Comparison of ENCODE assay signal across 14 mouse cellular contexts in the genomic region with DNA sequence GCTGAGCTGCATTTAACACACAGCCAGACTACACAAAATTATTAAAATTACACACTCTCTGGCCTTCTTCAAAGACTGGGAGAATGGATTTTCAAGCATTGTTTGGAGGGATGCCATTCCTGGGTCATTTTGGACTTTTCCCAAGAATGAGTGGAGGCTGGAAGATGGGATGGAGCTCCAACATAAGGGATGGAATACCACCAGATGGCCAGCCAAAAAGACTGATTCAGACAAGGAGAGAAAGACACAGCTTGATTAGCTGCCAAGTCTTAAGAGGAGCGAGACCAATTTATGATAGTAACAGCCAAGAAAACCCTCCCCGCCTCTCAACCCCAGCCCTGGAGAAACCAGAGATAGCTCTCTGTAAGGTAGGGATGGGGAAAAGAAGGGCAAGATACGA.
DNase-seq lines count a peak whose midpoint lies in the region; ATAC-seq and TF ChIP-seq lines count a peak whose summit lies in the region.
"Had no signal": no experiment of that assay in that cellular context is flagged by ENCODE, and none has a peak within 500 bp of the region (broad histone marks: within the 10 kb centered on the region; RNA-seq: fewer than 3 reads in every experiment).

No protein-coding gene starts in this region.

- H3K36me3 ChIP-seq in hindbrain, embryonic 14.5 days (replicated peaks; ENCODE audit: control insufficient read depth, insufficient read depth), result no peaks in the 10 kb centered on the region
- no peaks in the 10 kb centered on the region for H3K36me3 ChIP-seq in hindbrain, embryonic 10.5 days
- H3K36me3 ChIP-seq: midbrain, embryonic 10.5 days had no signal

- H3K9ac ChIP-seq in hindbrain, embryonic 14.5 days, result no peak overlapping the region
- H3K9ac ChIP-seq: liver, embryonic 14.5 days had no signal

- H3K4me2 ChIP-seq in hindbrain, embryonic 14.5 days (replicated peaks), result no peak overlapping the region

- no peak for TF ChIP-seq POLR2A in lung, adult 2 months (IDR thresholded peaks at IDR 0.05; ENCODE audit: borderline replicate concordance, extremely low read depth, low read depth, low read length)

- H3K27ac ChIP-seq in hindbrain, embryonic 14.5 days, result no peak overlapping the region
- H3K27ac ChIP-seq in hindbrain, embryonic 10.5 days, result no peak overlapping the region
- H3K27ac ChIP-seq: liver, embryonic 14.5 days; midbrain, embryonic 10.5 days had no signal

- no peaks in the 10 kb centered on the region for H3K4me1 ChIP-seq in hindbrain, embryonic 14.5 days (replicated peaks; ENCODE audit: control insufficient read depth, insufficient read depth, low read length)
- H3K4me1 ChIP-seq in hindbrain, embryonic 10.5 days (replicated peaks), result no peaks in the 10 kb centered on the region
- no peaks in the 10 kb centered on the region for H3K4me1 ChIP-seq in lung, adult 2 months (ENCODE audit: control insufficient read depth, insufficient read depth, low read length)
- H3K4me1 ChIP-seq: midbrain, embryonic 10.5 days had no signal

- H3K9me3 ChIP-seq in hindbrain, embryonic 14.5 days (ENCODE audit: control insufficient read depth, low read length), result no peaks in the 10 kb centered on the region
- H3K9me3 ChIP-seq in hindbrain, embryonic 10.5 days, result no peaks in the 10 kb centered on the region
- H3K9me3 ChIP-seq: midbrain, embryonic 10.5 days had no signal

- H3K27me3 ChIP-seq in hindbrain, embryonic 14.5 days (ENCODE audit: control insufficient read depth, insufficient read depth, low read length), result no peaks in the 10 kb centered on the region
- no peaks in the 10 kb centered on the region for H3K27me3 ChIP-seq in hindbrain, embryonic 10.5 days (ENCODE audit: insufficient read depth, poor library complexity, severe bottlenecking)
- H3K27me3 ChIP-seq: CH12.LX had no signal

- no peak for ATAC-seq in hindbrain, embryonic 14.5 days (ENCODE audit: low FRiP score)
- ATAC-seq: intestine, embryonic 16.5 days had no signal

- H3K4me3 ChIP-seq in hindbrain, embryonic 14.5 days (replicated peaks; ENCODE audit: low read length), result no peak overlapping the region
- H3K4me3 ChIP-seq in hindbrain, embryonic 10.5 days, result no peak overlapping the region
- no peak overlapping the region for H3K4me3 ChIP-seq in lung, adult 2 months (replicated peaks; ENCODE audit: extremely low read depth, low read depth, low read length)
- H3K4me3 ChIP-seq: midbrain, embryonic 10.5 days had no signal

- 81% methylated on average over 3 of the region's 3 CpGs for WGBS in hindbrain, embryonic 14.5 days
- WGBS in hindbrain, embryonic 10.5 days, result 79% methylated on average over 3 of the region's 3 CpGs
- 66% methylated on average over 3 of the region's 3 CpGs for WGBS in lung, adult 2 months

- TF ChIP-seq CTCF in lung, adult 2 months (IDR thresholded peaks at IDR 0.05; ENCODE audit: insufficient read depth, low read length), result no peak

- DNase-seq in hindbrain, embryonic 14.5 days (ENCODE audit: low spot score), result peak; percentile 42
- DNase-seq in hindbrain, embryonic 10.5 days (ENCODE audit: low spot score), result no peak
- peak; percentile 34 for DNase-seq in lung, postnatal 10 days
- no peak for DNase-seq in lung, adult 2 months
- DNase-seq in cerebellum, adult 9-10 months, result peak; percentile 17
- DNase-seq in right cerebral cortex, postnatal 10 days (ENCODE audit: low spot score in 2 of 2), result peak; percentile 54 to 64
- DNase-seq in MN1 (ENCODE audit: low spot score), result no peak
- DNase-seq: adrenal gland, postnatal 10 days; heart, postnatal 14 days; kidney, postnatal 14 days had no signal

Comparison
In these comparisons a context has a peak if more than half of its experiments do, and no peak if none do; other contexts are left out.
1. DNase-seq: peak in hindbrain, embryonic 14.5 days (single experiment), lung, postnatal 10 days (single experiment), cerebellum, adult 9-10 months (single experiment) and right cerebral cortex, postnatal 10 days (2 of 2); none in hindbrain, embryonic 10.5 days (single experiment), lung, adult 2 months (single experiment) and MN1 (single experiment).